Mouse (Mus musculus): ENCODE results near the gene Ltbp3. TPM values are rescaled to one million over a fixed set of nuclear protein-coding genes. Genes with fewer than 3 reads are reported as not detected.

Ltbp3 gene
- polyA plus RNA-seq, 1 experiment from 2014 or later = 14.3 TPM

DNA sequence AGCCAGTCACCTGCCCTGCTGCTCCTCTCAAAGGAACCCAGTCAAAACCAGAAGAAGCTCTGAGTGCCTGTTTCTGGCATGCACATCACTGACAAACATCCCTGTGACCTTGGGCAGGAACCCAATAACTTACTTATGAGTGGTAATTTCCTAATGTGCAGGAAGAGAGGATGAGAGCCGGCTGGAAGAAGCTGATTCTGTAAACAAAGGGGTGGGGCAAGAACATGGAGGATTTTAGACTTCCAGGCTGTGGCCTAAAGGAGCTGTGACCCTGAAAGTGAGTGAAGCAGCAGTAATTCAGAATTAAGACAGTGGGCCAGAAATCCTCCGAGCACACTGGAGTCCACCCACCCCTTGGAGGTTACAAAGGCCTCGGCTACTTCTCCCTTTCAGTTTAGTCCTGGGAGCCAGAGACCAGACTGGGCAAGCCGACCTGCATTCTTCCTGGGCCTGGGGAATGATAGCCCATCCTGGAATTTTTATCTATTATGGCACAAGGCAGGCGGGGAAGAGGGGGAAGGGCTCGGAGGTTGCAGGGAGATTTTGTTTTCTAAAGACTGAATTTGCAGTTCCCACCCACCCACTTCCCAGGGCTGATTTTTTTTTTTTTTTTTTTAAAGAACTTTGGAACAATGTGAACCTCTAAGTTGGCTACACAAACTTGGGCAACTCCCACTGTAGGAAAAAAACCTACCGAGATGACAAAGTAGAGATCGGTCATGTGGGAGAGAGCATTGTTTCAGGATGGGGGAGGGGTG lies 65.5 kb downstream of the Ltbp3 start:
- H3K36me3 ChIP-seq = no peaks in the 10 kb centered on the region
- H3K27ac ChIP-seq (replicated peaks) = peak overlapping the region; percentile 99
- WGBS = 2% methylated on average over 8 of the region's 8 CpGs
- no peaks in the 10 kb centered on the region for H3K9me3 ChIP-seq
- no peak overlapping the region for H3K4me2 ChIP-seq (replicated peaks)
- no peak for ATAC-seq (replicated peaks)
- peaks cover 57% of the 10 kb centered on the region for H3K4me1 ChIP-seq
- H3K9ac ChIP-seq (replicated peaks) = peak overlapping the region; percentile 6
- no peaks in the 10 kb centered on the region for H3K27me3 ChIP-seq
- no peak overlapping the region for H3K4me3 ChIP-seq

- ATAC-seq (replicated peaks) = no peak
- peaks cover 63% of the 10 kb centered on the region for H3K4me1 ChIP-seq
- H3K4me3 ChIP-seq = no peak overlapping the region
- no peak overlapping the region for H3K4me2 ChIP-seq (replicated peaks)
- WGBS = 25% methylated on average over 6 of the region's 6 CpGs
- H3K9me3 ChIP-seq = no peaks in the 10 kb centered on the region
- no peaks in the 10 kb centered on the region for H3K36me3 ChIP-seq
- H3K27ac ChIP-seq (replicated peaks) = peak overlapping the region; percentile 99
- no peaks in the 10 kb centered on the region for H3K27me3 ChIP-seq
- H3K9ac ChIP-seq (replicated peaks) = no peak overlapping the region
Observed at GRCm38 (mm10) chr19:5806809-5807205, 66.1 kb downstream of the Ltbp3 start.

- H3K4me1 ChIP-seq = peaks cover 72% of the 10 kb centered on the region
- no peak overlapping the region for H3K4me2 ChIP-seq (replicated peaks)
- WGBS = 54% methylated on average over 3 of the region's 3 CpGs
- H3K9ac ChIP-seq (replicated peaks) = no peak overlapping the region
- H3K27me3 ChIP-seq = no peaks in the 10 kb centered on the region
- no peaks in the 10 kb centered on the region for H3K9me3 ChIP-seq
- ATAC-seq (replicated peaks) = no peak
- H3K4me3 ChIP-seq = no peak overlapping the region
- H3K36me3 ChIP-seq = no peaks in the 10 kb centered on the region
- H3K27ac ChIP-seq (replicated peaks) = no peak overlapping the region
Observed at GRCm38 (mm10) chr19:5807740-5808139, 67.0 kb downstream of the Ltbp3 start.

Other genes with a start within 250 kb of the Ltbp3 start
- 0.39 and 0.49 TPM in 2 replicates for gene 1700020D05Rik, start 237.1 kb upstream of the Ltbp3 start, polyA plus RNA-seq (2015; fragmentation: Nextera tagmentation; extraction: Ambion mirVana)
- 71.9 and 72.8 TPM in 2 replicates for gene Snx32, start 230.4 kb upstream of the Ltbp3 start, polyA plus RNA-seq (2015; fragmentation: Nextera tagmentation; extraction: Ambion mirVana)
- not detected in 2 replicates for gene Ovol1, start 180.3 kb upstream of the Ltbp3 start, polyA plus RNA-seq (2015; fragmentation: Nextera tagmentation; extraction: Ambion mirVana)
- 2.2 and 2.3 TPM in 2 replicates for gene Ap5b1, start 172.9 kb upstream of the Ltbp3 start, polyA plus RNA-seq (2015; fragmentation: Nextera tagmentation; extraction: Ambion mirVana)
- 93.4 and 99.8 TPM in 2 replicates for gene Rnaseh2c, start 139.0 kb upstream of the Ltbp3 start, polyA plus RNA-seq (2015; fragmentation: Nextera tagmentation; extraction: Ambion mirVana)
- gene Kat5, start 130.7 kb upstream of the Ltbp3 start, polyA plus RNA-seq (2015; fragmentation: Nextera tagmentation; extraction: Ambion mirVana) = 75.9 and 76.9 TPM in 2 replicates
- gene Rela, start 103.4 kb upstream of the Ltbp3 start, polyA plus RNA-seq (2015; fragmentation: Nextera tagmentation; extraction: Ambion mirVana) = 34.7 and 38.3 TPM in 2 replicates
- gene Sipa1, start 77.2 kb upstream of the Ltbp3 start, polyA plus RNA-seq (2015; fragmentation: Nextera tagmentation; extraction: Ambion mirVana) = 14.1 and 15.5 TPM in 2 replicates
- 12.2 and 13.0 TPM in 2 replicates for gene Map3k11, start 52.2 kb upstream of the Ltbp3 start, polyA plus RNA-seq (2015; fragmentation: Nextera tagmentation; extraction: Ambion mirVana)
- gene Pcnx3, start 52.0 kb upstream of the Ltbp3 start, polyA plus RNA-seq (2015; fragmentation: Nextera tagmentation; extraction: Ambion mirVana) = 27.6 and 29.1 TPM in 2 replicates
- gene Kcnk7, start 36.5 kb upstream of the Ltbp3 start, polyA plus RNA-seq (2015; fragmentation: Nextera tagmentation; extraction: Ambion mirVana) = 0.33 TPM in 1 of 2 replicates, not detected in the other
- gene Ehbp1l1, start 14.6 kb upstream of the Ltbp3 start, polyA plus RNA-seq (2015; fragmentation: Nextera tagmentation; extraction: Ambion mirVana) = 11.1 and 13.3 TPM in 2 replicates
- gene Fam89b, start 11.3 kb upstream of the Ltbp3 start, polyA plus RNA-seq (2015; fragmentation: Nextera tagmentation; extraction: Ambion mirVana) = 190 and 200 TPM in 2 replicates
- 66.9 and 67.9 TPM in 2 replicates for gene Scyl1, start 30.5 kb downstream of the Ltbp3 start, polyA plus RNA-seq (2015; fragmentation: Nextera tagmentation; extraction: Ambion mirVana)
- gene Frmd8, start 134.4 kb downstream of the Ltbp3 start, polyA plus RNA-seq (2015; fragmentation: Nextera tagmentation; extraction: Ambion mirVana) = 19.5 and 23.3 TPM in 2 replicates
- gene Slc25a45, start 136.9 kb downstream of the Ltbp3 start, polyA plus RNA-seq (2015; fragmentation: Nextera tagmentation; extraction: Ambion mirVana) = 1.2 and 1.7 TPM in 2 replicates
- 12.9 and 14.3 TPM in 2 replicates for gene Tigd3, start 153.2 kb downstream of the Ltbp3 start, polyA plus RNA-seq (2015; fragmentation: Nextera tagmentation; extraction: Ambion mirVana)
- 120 and 137 TPM in 2 replicates for gene Dpf2, start 172.1 kb downstream of the Ltbp3 start, polyA plus RNA-seq (2015; fragmentation: Nextera tagmentation; extraction: Ambion mirVana)
- gene Cdc42ep2, start 183.9 kb downstream of the Ltbp3 start, polyA plus RNA-seq (2015; fragmentation: Nextera tagmentation; extraction: Ambion mirVana) = 9.1 and 10.1 TPM in 2 replicates
- 35.5 and 36.2 TPM in 2 replicates for gene Pola2, start 223.3 kb downstream of the Ltbp3 start, polyA plus RNA-seq (2015; fragmentation: Nextera tagmentation; extraction: Ambion mirVana)
- gene Slc22a20, start 245.2 kb downstream of the Ltbp3 start, polyA plus RNA-seq (2015; fragmentation: Nextera tagmentation; extraction: Ambion mirVana) = not detected in 2 replicates